Mouse (Mus musculus) embryonic fibroblast, embryonic 13.5 days (primary cell): Measurements from ENCODE around the gene Gm10518. TPM values are rescaled to one million over a fixed set of nuclear protein-coding genes. Genes with fewer than 3 reads are reported as not detected.
A peak's percentile ranks its signal among the peaks of the same experiment; 100 is the strongest.
"Not testable (repeated sequence)": the region's sequence is repeated elsewhere in the genome, so short reads cannot be mapped to it uniquely, and the experiment has no call there.

Experiments
- H3K27ac ChIP-seq: 2 replicates; pipeline ENCODE4 v1.5.1; 2012; ENCODE audit warnings: low read length, control low read depth, inconsistent platforms; ENCODE audit not compliant: insufficient read depth
- H3K4me1 ChIP-seq: 2 replicates; pipeline ENCODE4 v1.6.1; 2011; ENCODE audit warnings: low read length; ENCODE audit not compliant: control insufficient read depth, insufficient read depth
- H3K4me3 ChIP-seq: 2 replicates; pipeline ENCODE4 v1.5.1; 2011; ENCODE audit warnings: mild to moderate bottlenecking, control low read depth, low read length; ENCODE audit not compliant: insufficient read depth
- CTCF ChIP-seq: IDR thresholded peaks from 2 replicates; pipeline ENCODE4 v1.5.1; 2011; ENCODE audit warnings: mild to moderate bottlenecking, control low read depth, low read length, moderate library complexity, borderline replicate concordance; ENCODE audit not compliant: insufficient read depth
- POLR2A ChIP-seq: IDR thresholded peaks from 2 replicates; pipeline ENCODE4 v1.6.1; 2011; ENCODE audit warnings: low read depth, mild to moderate bottlenecking, control low read depth, low read length, moderate library complexity
- polyA plus RNA-seq: library from polyadenylated mRNA; stranded (reverse); fragments of >200 nt; gene quantifications from 2 replicates; pipeline ENCODE4 v1.2.4, GENCODE M21; 2011; ENCODE audit warnings: low read depth; ENCODE audit not compliant: missing spikeins, insufficient read length

The Gm10518 gene
- polyA plus RNA-seq, 1 experiment = not detected

- Histone ChIP-seq H3K27ac (peak overlapping the region; percentile 57), H3K4me1 (no peaks in the 10 kb centered on the region), H3K4me3 (peak overlapping the region; percentile 23; the same call in 1 of the 2 replicates)
- TF ChIP-seq POLR2A (no peak), CTCF (no peak)
These were observed 1.1 kb downstream of the Gm10518 start for GRCm38 (mm10) chr1:179804140-179804881.

- Histone ChIP-seq H3K4me3 (no peak overlapping the region), H3K4me1 (no peaks in the 10 kb centered on the region), H3K27ac (no peak overlapping the region)
- no peak for TF ChIP-seq CTCF
- no peak for TF ChIP-seq POLR2A
These were observed 2.6 kb downstream of the Gm10518 start for GRCm38 (mm10) chr1:179805751-179806150.

GRCm38 (mm10) chr1:179807468-179807867, 4.3 kb downstream of the Gm10518 start:
- Histone ChIP-seq H3K27ac (no peak overlapping the region), H3K4me3 (no peak overlapping the region), H3K4me1 (no peaks in the 10 kb centered on the region)
- TF ChIP-seq CTCF (no peak), POLR2A (no peak)

GRCm38 (mm10) chr1:179808300-179808699, 5.1 kb downstream of the Gm10518 start:
- no peaks in the 10 kb centered on the region for H3K4me1 ChIP-seq
- no peak overlapping the region for H3K4me3 ChIP-seq
- H3K27ac ChIP-seq = no peak overlapping the region
- TF ChIP-seq POLR2A (no peak), CTCF (no peak)

GRCm38 (mm10) chr1:179813385-179813784, 10.2 kb downstream of the Gm10518 start:
- H3K4me1 ChIP-seq = no peaks in the 10 kb centered on the region
- no peak overlapping the region for H3K27ac ChIP-seq
- no peak for TF ChIP-seq POLR2A
- TF ChIP-seq CTCF = no peak
- no peak overlapping the region for H3K4me3 ChIP-seq

GRCm38 (mm10) chr1:179814616-179815015, 11.4 kb downstream of the Gm10518 start:
- TF ChIP-seq CTCF (no peak), POLR2A (no peak)
- Histone ChIP-seq H3K4me1 (no peaks in the 10 kb centered on the region), H3K27ac (no peak overlapping the region), H3K4me3 (no peak overlapping the region)

GRCm38 (mm10) chr1:179818490-179819278, 15.5 kb downstream of the Gm10518 start:
- not testable (repeated sequence) for H3K4me3 ChIP-seq, H3K27ac ChIP-seq, H3K4me1 ChIP-seq

GRCm38 (mm10) chr1:179824549-179824948, 21.4 kb downstream of the Gm10518 start:
- Histone ChIP-seq H3K27ac (no peak overlapping the region), H3K4me3 (no peak overlapping the region), H3K4me1 (no peaks in the 10 kb centered on the region)
- TF ChIP-seq CTCF = no peak
- TF ChIP-seq POLR2A = no peak

- Histone ChIP-seq H3K4me3 (no peak overlapping the region), H3K4me1 (no peaks in the 10 kb centered on the region), H3K27ac (no peak overlapping the region)
- TF ChIP-seq POLR2A = no peak
- no peak for TF ChIP-seq CTCF
These were observed 24.9 kb downstream of the Gm10518 start for GRCm38 (mm10) chr1:179828051-179828450.

- Histone ChIP-seq H3K4me3 (no peak overlapping the region), H3K27ac (no peak overlapping the region), H3K4me1 (no peaks in the 10 kb centered on the region)
- TF ChIP-seq POLR2A (no peak), CTCF (no peak)
These were observed 25.7 kb downstream of the Gm10518 start for GRCm38 (mm10) chr1:179828900-179829299.
